Mouse (Mus musculus): ENCODE measurements around the gene Gbp3. TPM values are rescaled to one million over a fixed set of nuclear protein-coding genes. Genes with fewer than 3 reads are reported as not detected.

Gbp3 gene
- polyA plus RNA-seq (2014; fragmentation: Nextera tagmentation; extraction: Ambion mirVana): 0.65 and 0.79 TPM in 2 replicates

- H3K4me2 ChIP-seq: peak within 1 kb of the TSS; percentile 52
- H3K36me3 ChIP-seq (ENCODE audit: control insufficient read depth, insufficient read depth, low read length): no peaks in the 10 kb centered on the region
- H3K9me3 ChIP-seq (replicated peaks; ENCODE audit: control insufficient read depth, low read length): no peaks in the 10 kb centered on the region
- H3K4me3 ChIP-seq (ENCODE audit: low read depth, low read length): peak within 1 kb of the TSS; percentile 29
- no peaks in the 10 kb centered on the region for H3K4me1 ChIP-seq (ENCODE audit: control insufficient read depth, insufficient read depth, low read length)
- no peaks in the 10 kb centered on the region for H3K27me3 ChIP-seq (ENCODE audit: control insufficient read depth, insufficient read depth, low read length)
- WGBS (ENCODE audit: insufficient replicate concordance): 27% methylated on average over 3 of the region's 3 CpGs
- H3K9ac ChIP-seq (ENCODE audit: low read depth, low read length): peak within 1 kb of the TSS; percentile 44; the same call in 1 of the 2 replicates
- ATAC-seq (replicated peaks; ENCODE audit: insufficient number of reproducible peaks, low FRiP score, low TSS enrichment): no peak
- H3K27ac ChIP-seq (ENCODE audit: low read depth, low read length): no peak within 1 kb of the TSS
Measured at GRCm38 (mm10) chr3:142559632-142560228, at the start of gene Gbp3. Gene Gbp3, plus strand, starts transcription at chr3:142560026.

- no peak overlapping the region for H3K9ac ChIP-seq (ENCODE audit: low read depth, low read length)
- no peaks in the 10 kb centered on the region for H3K4me1 ChIP-seq (ENCODE audit: control insufficient read depth, insufficient read depth, low read length)
- H3K27me3 ChIP-seq (ENCODE audit: control insufficient read depth, insufficient read depth, low read length): no peaks in the 10 kb centered on the region
- no peaks in the 10 kb centered on the region for H3K36me3 ChIP-seq (ENCODE audit: control insufficient read depth, insufficient read depth, low read length)
- no peaks in the 10 kb centered on the region for H3K9me3 ChIP-seq (replicated peaks; ENCODE audit: control insufficient read depth, low read length)
- H3K4me2 ChIP-seq: no peak overlapping the region
- ATAC-seq (replicated peaks; ENCODE audit: insufficient number of reproducible peaks, low FRiP score, low TSS enrichment): no peak
- H3K27ac ChIP-seq (ENCODE audit: low read depth, low read length): no peak overlapping the region
- no peak overlapping the region for H3K4me3 ChIP-seq (ENCODE audit: low read depth, low read length)
- 73% methylated on average over 3 of the region's 3 CpGs for WGBS (ENCODE audit: insufficient replicate concordance)
Measured at GRCm38 (mm10) chr3:142528116-142528515, 31.7 kb upstream of the Gbp3 start.

- Histone ChIP-seq H3K36me3 (ENCODE audit: control insufficient read depth, insufficient read depth, low read length) (no peaks in the 10 kb centered on the region), H3K27me3 (ENCODE audit: control insufficient read depth, insufficient read depth, low read length) (no peaks in the 10 kb centered on the region), H3K9me3 (replicated peaks; ENCODE audit: control insufficient read depth, low read length) (no peaks in the 10 kb centered on the region), H3K4me1 (ENCODE audit: control insufficient read depth, insufficient read depth, low read length) (no peaks in the 10 kb centered on the region), H3K4me2 (peak overlapping the region; percentile 69), H3K9ac (ENCODE audit: low read depth, low read length) (no peak overlapping the region), H3K4me3 (ENCODE audit: low read depth, low read length) (peak overlapping the region; percentile 70), H3K27ac (ENCODE audit: low read depth, low read length) (no peak overlapping the region)
- ATAC-seq (replicated peaks; ENCODE audit: insufficient number of reproducible peaks, low FRiP score, low TSS enrichment): no peak
- WGBS (ENCODE audit: insufficient replicate concordance): 63% methylated on average over 2 of the region's 2 CpGs
Measured at GRCm38 (mm10) chr3:142529597-142529996, 30.2 kb upstream of the Gbp3 start.

GRCm38 (mm10) chr3:142530087-142530953 lies 29.5 kb upstream of the Gbp3 start, which contains the start of gene Gbp7:
Gene Gbp7, plus strand, starts transcription at chr3:142530342.
- H3K4me2 ChIP-seq: peak within 1 kb of the TSS; percentile 69
- H3K9me3 ChIP-seq (replicated peaks; ENCODE audit: control insufficient read depth, low read length): no peaks in the 10 kb centered on the region
- peak within 1 kb of the TSS; percentile 70 for H3K4me3 ChIP-seq (ENCODE audit: low read depth, low read length)
- no peaks in the 10 kb centered on the region for H3K27me3 ChIP-seq (ENCODE audit: control insufficient read depth, insufficient read depth, low read length)
- H3K36me3 ChIP-seq (ENCODE audit: control insufficient read depth, insufficient read depth, low read length): no peaks in the 10 kb centered on the region
- peak within 1 kb of the TSS; percentile 67 for H3K9ac ChIP-seq (ENCODE audit: low read depth, low read length)
- WGBS (ENCODE audit: insufficient replicate concordance): 2% methylated on average over 30 of the region's 30 CpGs
- no peaks in the 10 kb centered on the region for H3K4me1 ChIP-seq (ENCODE audit: control insufficient read depth, insufficient read depth, low read length)
- no peak within 1 kb of the TSS for H3K27ac ChIP-seq (ENCODE audit: low read depth, low read length)
- peak; percentile 67; the same call in 1 of the 2 replicates for ATAC-seq (replicated peaks; ENCODE audit: insufficient number of reproducible peaks, low FRiP score, low TSS enrichment)

- no peak overlapping the region for H3K27ac ChIP-seq (ENCODE audit: low read depth, low read length)
- WGBS (ENCODE audit: insufficient replicate concordance): 74% methylated on average over 3 of the region's 3 CpGs
- no peak overlapping the region for H3K4me2 ChIP-seq
- no peaks in the 10 kb centered on the region for H3K36me3 ChIP-seq (ENCODE audit: control insufficient read depth, insufficient read depth, low read length)
- H3K9ac ChIP-seq (ENCODE audit: low read depth, low read length): no peak overlapping the region
- no peaks in the 10 kb centered on the region for H3K27me3 ChIP-seq (ENCODE audit: control insufficient read depth, insufficient read depth, low read length)
- no peaks in the 10 kb centered on the region for H3K4me1 ChIP-seq (ENCODE audit: control insufficient read depth, insufficient read depth, low read length)
- no peak for ATAC-seq (replicated peaks; ENCODE audit: insufficient number of reproducible peaks, low FRiP score, low TSS enrichment)
- no peak overlapping the region for H3K4me3 ChIP-seq (ENCODE audit: low read depth, low read length)
- no peaks in the 10 kb centered on the region for H3K9me3 ChIP-seq (replicated peaks; ENCODE audit: control insufficient read depth, low read length)
Measured at GRCm38 (mm10) chr3:142531595-142531994, 28.2 kb upstream of the Gbp3 start.

GRCm38 (mm10) chr3:142533185-142533584 lies 26.6 kb upstream of the Gbp3 start:
- Histone ChIP-seq H3K4me3 (ENCODE audit: low read depth, low read length) (no peak overlapping the region), H3K36me3 (ENCODE audit: control insufficient read depth, insufficient read depth, low read length) (no peaks in the 10 kb centered on the region), H3K9me3 (replicated peaks; ENCODE audit: control insufficient read depth, low read length) (no peaks in the 10 kb centered on the region), H3K27ac (ENCODE audit: low read depth, low read length) (no peak overlapping the region), H3K27me3 (ENCODE audit: control insufficient read depth, insufficient read depth, low read length) (no peaks in the 10 kb centered on the region), H3K4me2 (no peak overlapping the region), H3K4me1 (ENCODE audit: control insufficient read depth, insufficient read depth, low read length) (no peaks in the 10 kb centered on the region), H3K9ac (ENCODE audit: low read depth, low read length) (no peak overlapping the region)
- 75% methylated on average over 3 of the region's 3 CpGs for WGBS (ENCODE audit: insufficient replicate concordance)
- no peak for ATAC-seq (replicated peaks; ENCODE audit: insufficient number of reproducible peaks, low FRiP score, low TSS enrichment)

- Histone ChIP-seq H3K4me2 (no peak overlapping the region), H3K4me1 (ENCODE audit: control insufficient read depth, insufficient read depth, low read length) (no peaks in the 10 kb centered on the region), H3K9ac (ENCODE audit: low read depth, low read length) (no peak overlapping the region), H3K9me3 (replicated peaks; ENCODE audit: control insufficient read depth, low read length) (no peaks in the 10 kb centered on the region), H3K27ac (ENCODE audit: low read depth, low read length) (no peak overlapping the region), H3K36me3 (ENCODE audit: control insufficient read depth, insufficient read depth, low read length) (no peaks in the 10 kb centered on the region), H3K4me3 (ENCODE audit: low read depth, low read length) (no peak overlapping the region), H3K27me3 (ENCODE audit: control insufficient read depth, insufficient read depth, low read length) (no peaks in the 10 kb centered on the region)
- ATAC-seq (replicated peaks; ENCODE audit: insufficient number of reproducible peaks, low FRiP score, low TSS enrichment): no peak
- WGBS (ENCODE audit: insufficient replicate concordance): 59% methylated on average over 1 of the region's 1 CpGs
Measured at GRCm38 (mm10) chr3:142535667-142536066, 24.2 kb upstream of the Gbp3 start.

GRCm38 (mm10) chr3:142541391-142541790 lies 18.4 kb upstream of the Gbp3 start:
- ATAC-seq (replicated peaks; ENCODE audit: insufficient number of reproducible peaks, low FRiP score, low TSS enrichment): no peak
- no peak overlapping the region for H3K9ac ChIP-seq (ENCODE audit: low read depth, low read length)
- no peaks in the 10 kb centered on the region for H3K9me3 ChIP-seq (replicated peaks; ENCODE audit: control insufficient read depth, low read length)
- no peaks in the 10 kb centered on the region for H3K4me1 ChIP-seq (ENCODE audit: control insufficient read depth, insufficient read depth, low read length)
- H3K27me3 ChIP-seq (ENCODE audit: control insufficient read depth, insufficient read depth, low read length): no peaks in the 10 kb centered on the region
- no peak overlapping the region for H3K4me3 ChIP-seq (ENCODE audit: low read depth, low read length)
- H3K36me3 ChIP-seq (ENCODE audit: control insufficient read depth, insufficient read depth, low read length): no peaks in the 10 kb centered on the region
- H3K27ac ChIP-seq (ENCODE audit: low read depth, low read length): no peak overlapping the region
- whole genome bisulfite sequencing (ENCODE audit: insufficient replicate concordance): 78% methylated on average over 6 of the region's 6 CpGs
- H3K4me2 ChIP-seq: no peak overlapping the region

Measured in heart, embryonic 11.5 days (tissue).